Mouse (Mus musculus) lung, adult 2 months (tissue): ENCODE measurements at regions not wholly inside any gene's neighbourhood (a gene's known extent, or its start where the extent isn't known, plus 50 kb on each side); places are given as distances from the start of the nearest gene placed in this dataset.

Source experiments
- CTCF ChIP-seq: fragments of 200-500 bp; IDR thresholded peaks from 2 replicates; pipeline ENCODE4 v1.5.1; 2011; ENCODE audit warnings: mild to moderate bottlenecking, low read length, control low read depth; ENCODE audit not compliant: insufficient read depth
- POLR2A ChIP-seq: fragments of 200-500 bp; IDR thresholded peaks from 2 replicates; pipeline ENCODE4 v1.6.1; 2011; ENCODE audit warnings: low read depth, mild to moderate bottlenecking, control low read depth, low read length, borderline replicate concordance; ENCODE audit errors: extremely low read depth

DNA sequence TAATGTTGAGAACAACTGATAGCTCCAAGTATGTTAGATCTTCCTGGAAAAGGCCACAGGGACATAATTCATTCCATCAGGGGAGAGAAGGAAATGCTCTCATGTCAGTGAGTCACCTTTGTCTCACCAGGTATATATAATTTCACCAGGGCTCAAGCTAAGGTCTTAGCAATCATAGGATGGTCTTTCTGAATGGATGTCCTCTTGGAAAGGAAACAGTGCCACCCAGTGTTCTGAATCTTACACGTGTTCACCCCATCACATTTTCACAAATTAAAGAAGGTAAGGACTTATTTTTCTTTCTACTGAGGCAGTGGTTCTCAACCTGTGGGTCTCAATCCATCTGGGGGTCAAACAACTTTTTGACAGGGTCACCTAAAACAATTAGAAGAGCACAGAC lies 686.8 kb upstream of the Gm21961 start:
- TF ChIP-seq CTCF (no peak), POLR2A (no peak)
